Mouse (Mus musculus) small intestine, adult 2 months (tissue): Measurements from ENCODE around the gene Rbms3.

Experiments
- CTCF ChIP-seq: fragments of 200-500 bp; IDR thresholded peaks from 2 replicates; pipeline ENCODE4 v1.5.1; 2012; ENCODE audit warnings: low read depth, mild to moderate bottlenecking, control low read depth, inconsistent platforms, low read length, moderate library complexity, mixed read lengths; ENCODE audit not compliant: insufficient replicate concordance, insufficient read length; ENCODE audit errors: extremely low read depth
- POLR2A ChIP-seq: fragments of 200-500 bp; IDR thresholded peaks from 2 replicates; pipeline ENCODE4 v1.6.1; 2012; ENCODE audit warnings: low read depth, mild to moderate bottlenecking, control low read depth, inconsistent platforms, low read length, moderate library complexity

DNA sequence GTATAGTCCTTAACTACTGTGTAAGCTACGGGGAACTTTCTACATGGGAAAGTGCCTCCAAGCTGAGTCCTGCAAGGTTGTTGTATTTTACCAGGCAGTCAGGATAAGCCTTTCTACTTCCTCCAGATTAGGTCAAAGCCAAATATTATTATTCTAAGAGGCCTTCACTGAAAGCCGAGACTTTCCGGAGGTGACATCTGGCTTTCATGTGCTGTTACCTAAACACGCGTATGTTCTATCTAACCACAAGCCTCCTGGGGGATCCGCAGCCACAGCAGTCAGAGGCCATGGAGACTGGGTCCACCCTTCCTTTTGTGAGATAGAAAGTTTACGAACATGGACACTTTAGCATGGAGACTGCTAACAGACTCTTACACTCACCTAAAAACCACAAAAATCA, 552.2 kb downstream of the Rbms3 start:
- TF ChIP-seq POLR2A (no peak), CTCF (no peak)
